Mouse (Mus musculus): ENCODE data around the gene 1700092M07Rik.

Gene 1700092M07Rik

GRCm38 (mm10) chr19:8742176-8742575 is 1.7 kb downstream of the 1700092M07Rik start:
- DNase-seq (ENCODE audit: low spot score): no peak

- DNase-seq (ENCODE audit: low spot score): no peak
These were observed 4.9 kb downstream of the 1700092M07Rik start for GRCm38 (mm10) chr19:8745382-8745781.

DNA sequence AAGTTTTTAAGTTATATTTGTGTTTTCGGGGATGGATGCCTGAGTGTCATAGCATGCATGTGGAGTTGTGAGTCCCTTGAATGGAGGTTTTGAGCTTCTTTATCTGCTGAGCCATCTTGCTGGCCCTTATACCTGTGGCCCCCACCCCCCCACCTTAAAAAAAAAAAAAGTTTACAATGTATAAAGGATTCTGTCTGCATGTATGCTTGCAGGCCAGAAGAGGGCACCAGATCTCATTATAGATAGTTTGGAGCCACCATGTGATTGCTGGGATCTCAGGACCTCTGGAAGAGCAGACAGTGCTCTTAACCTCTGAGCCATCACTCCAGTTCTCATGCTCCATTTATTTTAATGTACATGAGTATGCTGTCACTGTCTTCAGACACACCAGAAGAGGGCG is 6.8 kb downstream of the 1700092M07Rik start:
- no peak for DNase-seq (ENCODE audit: low spot score)

- DNase-seq (ENCODE audit: low spot score): no peak
These were observed 15.1 kb downstream of the 1700092M07Rik start for GRCm38 (mm10) chr19:8755652-8756051.

DNA sequence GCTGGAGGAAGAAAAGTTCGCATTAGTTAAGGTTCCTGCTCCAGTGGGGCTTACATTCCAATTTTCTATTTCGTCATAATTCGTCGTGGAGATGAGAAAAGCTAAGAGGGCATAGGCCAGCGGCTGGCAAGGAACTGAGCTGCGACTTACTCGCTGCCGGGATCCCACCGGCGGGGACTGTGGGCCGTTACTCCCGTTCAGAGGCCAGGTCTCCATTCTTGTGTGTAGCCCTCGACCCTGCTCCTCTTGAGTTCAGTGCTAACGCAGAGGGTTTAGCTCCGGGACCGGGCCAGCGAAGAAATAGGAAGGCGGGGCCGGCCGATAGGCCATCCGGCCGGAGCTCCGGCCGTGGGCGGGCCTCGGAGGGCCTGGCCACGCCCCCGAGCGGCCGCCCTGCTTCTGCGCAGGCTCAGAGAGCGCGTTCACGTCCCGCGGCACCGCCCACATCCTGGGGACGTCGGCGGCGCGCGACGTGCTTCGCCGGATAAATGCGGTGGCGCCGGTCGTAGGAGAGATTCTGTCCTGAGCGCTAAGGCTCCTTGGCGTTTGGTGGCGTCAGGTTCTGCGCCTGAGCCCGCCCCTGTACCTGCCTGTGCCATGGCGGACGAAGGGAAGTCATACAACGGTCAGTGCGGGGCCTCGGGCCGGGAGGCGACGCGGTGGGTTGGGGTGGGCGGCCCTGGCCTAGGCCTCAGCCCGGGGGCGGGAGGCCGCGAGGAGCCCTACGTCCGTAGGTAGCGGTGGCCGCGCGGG is 16.3 kb downstream of the 1700092M07Rik start, which contains the start of gene Nxf1:
Nxf1 (plus strand) TSS at position 439 of the 753 bp plus-strand sequence.
- peak; percentile 97 for DNase-seq (ENCODE audit: low spot score)

- DNase-seq (ENCODE audit: low spot score): no peak
These were observed 17.0 kb downstream of the 1700092M07Rik start for GRCm38 (mm10) chr19:8757471-8757998.

GRCm38 (mm10) chr19:8758899-8759298 is 18.4 kb downstream of the 1700092M07Rik start:
- DNase-seq (ENCODE audit: low spot score): no peak

- DNase-seq (ENCODE audit: low spot score): no peak
These were observed 20.2 kb downstream of the 1700092M07Rik start for GRCm38 (mm10) chr19:8760757-8761156.

DNA sequence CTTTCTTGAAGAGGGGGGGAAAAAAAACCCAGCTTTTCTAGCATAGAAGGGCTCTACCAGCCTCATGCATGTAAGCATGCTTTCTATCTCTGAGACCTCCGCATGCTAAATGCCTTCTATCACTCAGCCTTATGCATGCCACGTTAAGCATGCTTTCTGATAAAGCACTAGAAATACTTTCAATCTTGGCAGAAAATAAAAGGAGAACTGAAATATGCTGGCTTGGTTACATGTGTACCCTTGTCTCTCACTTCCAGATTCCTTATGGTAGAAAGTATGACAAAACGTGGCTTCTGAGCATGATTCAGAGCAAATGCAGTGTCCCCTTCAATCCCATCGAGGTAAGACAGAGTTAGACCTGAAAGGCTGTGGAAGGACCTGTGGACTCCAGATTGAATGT is 22.8 kb downstream of the 1700092M07Rik start:
- DNase-seq (ENCODE audit: low spot score): no peak

GRCm38 (mm10) chr19:8765562-8765961 is 25.0 kb downstream of the 1700092M07Rik start:
- DNase-seq (ENCODE audit: low spot score): no peak

GRCm38 (mm10) chr19:8770567-8771270 is 30.2 kb downstream of the 1700092M07Rik start, which contains the start of gene Tmem223:
TSS of gene Tmem223 (plus strand) at chr19:8770996.
- peak; percentile 87 for DNase-seq (ENCODE audit: low spot score)

DNA sequence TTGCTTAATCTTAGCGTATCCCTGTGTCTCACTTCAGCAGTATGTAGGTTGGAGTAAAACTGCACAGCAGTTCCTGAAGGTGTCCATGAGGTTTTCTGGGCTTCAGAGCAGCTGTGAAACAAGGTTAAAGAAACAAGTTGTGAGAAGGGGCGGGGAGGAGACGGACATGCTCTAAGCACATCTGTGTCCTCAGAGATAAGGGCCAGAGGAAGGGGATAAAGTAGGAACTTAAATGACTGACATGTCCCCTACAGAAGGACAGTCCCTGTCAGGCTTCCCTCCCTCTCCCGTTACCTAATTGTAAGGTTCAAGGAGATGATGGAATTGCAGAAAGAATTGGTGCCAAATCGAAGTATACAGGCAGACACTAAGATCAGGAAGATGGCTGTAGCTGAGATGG is 32.5 kb downstream of the 1700092M07Rik start:
- no peak for DNase-seq (ENCODE audit: low spot score)

DNA sequence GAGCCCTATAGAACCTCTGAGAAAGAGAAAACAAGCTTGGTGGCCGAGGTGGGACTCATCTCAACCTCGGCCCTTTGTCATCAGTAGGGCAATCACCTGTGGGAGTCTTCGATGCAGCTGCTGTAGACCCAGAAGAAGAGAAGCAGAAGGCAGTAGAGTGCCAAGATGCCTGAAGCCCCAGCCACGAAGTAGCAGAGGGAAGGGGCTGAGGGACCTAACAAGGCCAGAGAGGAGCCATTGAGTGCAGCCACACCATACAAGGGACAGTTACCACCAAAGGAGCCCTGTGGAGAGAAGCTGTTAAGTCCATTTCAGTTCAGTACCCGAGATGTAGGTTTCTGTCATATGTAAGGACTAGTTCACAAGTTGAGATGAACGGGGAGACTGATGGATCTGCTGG is 32.9 kb downstream of the 1700092M07Rik start:
- peak; percentile 16 for DNase-seq (ENCODE audit: low spot score)

DNA sequence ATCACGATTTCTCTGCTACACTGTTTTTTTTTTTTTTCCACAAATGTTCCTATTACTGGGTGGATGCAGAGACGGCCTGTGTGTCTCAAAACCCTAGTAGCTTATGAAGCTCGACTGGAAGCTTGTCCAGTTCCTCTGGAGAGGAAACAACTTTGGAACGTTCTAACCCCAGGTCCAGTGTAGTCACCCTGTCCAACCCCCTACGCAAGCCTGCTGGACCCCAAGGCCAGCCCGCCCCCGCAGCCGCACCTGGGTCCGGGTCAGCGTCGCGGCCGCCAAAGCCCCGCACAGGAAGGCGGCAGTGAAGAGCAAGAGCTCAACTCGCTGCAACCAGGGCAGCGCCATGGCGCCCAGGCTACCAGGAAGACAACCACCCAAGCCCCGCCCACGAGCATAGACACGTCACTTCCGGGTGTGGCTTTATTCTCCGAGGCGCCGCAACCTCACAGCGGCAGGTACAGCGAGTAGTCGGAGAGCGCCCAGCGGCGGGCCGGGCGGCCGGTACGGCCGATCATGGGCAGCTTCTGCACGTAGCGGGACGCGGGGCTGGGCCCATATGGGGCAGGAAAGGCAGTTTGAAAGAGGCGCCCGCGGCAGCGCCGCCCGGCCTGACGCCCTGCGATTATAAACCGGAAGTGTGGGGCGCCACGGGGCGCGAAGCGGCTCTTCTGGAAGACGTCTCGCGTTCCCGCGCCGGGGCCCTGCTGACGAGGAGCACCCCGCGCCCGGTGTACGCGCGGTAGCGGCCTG is 33.7 kb downstream of the 1700092M07Rik start, which contains the start of gene Tmem179b:
Tmem179b (minus strand) TSS at position 382 of the 750 bp plus-strand sequence.
- DNase-seq (ENCODE audit: low spot score): peak; percentile 97

DNA sequence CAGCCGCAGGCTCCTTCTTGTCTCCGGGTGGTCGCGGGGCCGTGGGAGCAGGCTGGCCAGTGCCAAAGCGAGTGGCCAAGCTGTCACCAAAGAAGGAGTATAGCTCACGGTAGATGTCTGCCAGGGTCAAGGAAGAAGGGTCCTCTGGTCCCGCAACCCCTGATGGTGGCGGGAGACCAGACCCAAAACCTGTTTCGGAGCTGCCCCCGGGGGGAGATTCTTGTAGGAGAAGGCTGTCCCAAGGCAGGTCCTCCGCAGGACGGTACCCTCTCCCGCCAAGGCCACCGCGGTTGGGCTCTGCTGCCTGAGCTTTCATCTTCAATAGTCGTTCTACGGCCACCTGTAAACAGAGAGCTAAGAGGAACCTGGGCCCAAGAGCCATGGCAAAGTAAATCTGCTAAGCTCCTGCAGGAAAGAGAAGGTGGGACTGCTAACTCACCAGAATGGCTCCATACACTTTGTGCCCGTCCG is 34.5 kb downstream of the 1700092M07Rik start:
- peak; percentile 22 for DNase-seq (ENCODE audit: low spot score)

- DNase-seq (ENCODE audit: low spot score): peak; percentile 97
These were observed 45.7 kb downstream of the 1700092M07Rik start, which contains the start of gene Taf6l for GRCm38 (mm10) chr19:8786008-8786781. TSS of gene Taf6l (minus strand) at chr19:8786417.

DNA sequence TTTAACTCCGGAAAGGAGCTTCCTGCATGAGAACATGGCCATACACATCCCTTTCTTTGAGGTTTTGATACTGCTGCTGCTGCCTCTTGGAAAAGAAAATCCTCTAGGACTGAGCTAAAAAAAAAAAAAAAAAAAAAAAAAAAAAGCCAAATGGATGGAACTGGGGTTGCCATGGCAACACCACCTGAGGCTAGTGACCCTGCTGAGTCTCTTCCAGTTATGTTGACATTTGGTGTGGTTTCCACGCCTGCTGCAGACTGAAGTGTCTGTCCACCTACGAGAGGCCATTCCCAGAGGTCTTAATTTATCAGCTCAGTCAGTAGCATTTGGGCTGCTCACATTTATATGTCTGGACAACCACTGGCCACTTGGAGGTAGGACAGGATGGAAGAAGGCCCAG is 48.0 kb downstream of the 1700092M07Rik start:
- DNase-seq (ENCODE audit: low spot score): peak; percentile 66

DNA sequence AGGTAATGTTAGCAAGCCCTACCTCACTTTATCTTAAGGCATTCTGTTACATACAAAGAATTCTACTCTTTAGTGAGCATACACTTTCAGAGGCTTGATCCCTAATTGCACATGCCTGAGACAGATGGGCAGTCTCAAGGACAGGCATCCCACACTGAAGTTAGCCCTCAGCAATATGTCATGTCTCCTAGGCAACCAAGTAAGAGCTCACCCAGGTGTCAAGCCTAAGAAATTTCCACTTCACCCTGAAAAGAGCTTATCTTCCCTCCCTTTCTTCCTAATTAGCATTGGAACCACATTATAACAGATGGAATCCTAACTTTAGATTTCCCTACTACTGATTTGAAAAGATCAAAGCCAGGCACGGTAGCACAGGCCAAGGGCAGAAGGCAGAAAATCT is 48.7 kb downstream of the 1700092M07Rik start:
- no peak for DNase-seq (ENCODE audit: low spot score)

DNA sequence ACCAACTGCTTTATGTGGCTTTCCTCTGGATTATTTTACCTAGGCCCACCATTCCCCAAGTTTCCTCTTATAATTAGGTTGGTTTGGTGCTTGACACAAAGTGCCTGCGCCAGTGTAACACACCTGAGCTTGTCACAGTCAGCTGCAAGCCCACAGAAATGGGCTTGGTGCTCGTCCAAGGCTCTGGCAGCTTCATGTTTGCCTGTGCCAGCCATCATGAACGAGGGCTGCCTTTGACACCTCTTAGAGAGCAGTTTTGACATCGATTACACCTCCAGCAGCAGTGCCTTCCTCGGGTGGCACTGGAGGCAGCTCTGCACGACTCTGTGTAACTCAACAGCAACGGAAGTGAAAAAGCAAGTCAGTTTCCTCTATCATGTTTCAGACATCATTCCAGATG is 49.7 kb downstream of the 1700092M07Rik start:
- DNase-seq (ENCODE audit: low spot score): no peak

Measured in embryo, embryonic 10 days (tissue).